Mouse (Mus musculus) spleen, embryonic (tissue): ENCODE measurements around the gene Gpr4.

Source experiments
- CTCF ChIA-PET: fragments of 350-600 bp; sonication (Branson Sonifier 250); formaldehyde crosslinking; loops from one replicate; lab custom pipeline; 2022; lab: Charles Lee

Gene Gpr4

DNA sequence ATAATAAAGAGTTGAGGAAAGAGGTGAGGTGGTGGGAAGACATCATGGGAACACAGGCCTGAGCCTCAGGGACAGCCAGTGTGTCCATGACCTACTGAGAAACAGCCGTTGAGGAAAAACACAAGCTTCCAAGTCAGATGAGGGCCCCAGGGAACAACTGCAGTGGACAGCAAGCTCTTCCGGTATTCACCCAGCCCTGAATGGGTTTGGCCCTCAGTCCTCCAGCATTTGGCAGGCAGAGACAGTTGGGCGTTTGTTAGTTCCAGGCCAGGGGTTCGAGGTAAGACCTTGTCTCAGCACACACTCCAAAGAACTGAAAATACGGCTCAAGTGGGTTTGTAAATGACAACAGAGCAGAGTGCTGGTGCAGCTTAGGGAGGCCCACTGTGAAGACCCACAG lies 41.1 kb downstream of the Gpr4 start:
- CTCF ChIA-PET, result no interaction called here

DNA sequence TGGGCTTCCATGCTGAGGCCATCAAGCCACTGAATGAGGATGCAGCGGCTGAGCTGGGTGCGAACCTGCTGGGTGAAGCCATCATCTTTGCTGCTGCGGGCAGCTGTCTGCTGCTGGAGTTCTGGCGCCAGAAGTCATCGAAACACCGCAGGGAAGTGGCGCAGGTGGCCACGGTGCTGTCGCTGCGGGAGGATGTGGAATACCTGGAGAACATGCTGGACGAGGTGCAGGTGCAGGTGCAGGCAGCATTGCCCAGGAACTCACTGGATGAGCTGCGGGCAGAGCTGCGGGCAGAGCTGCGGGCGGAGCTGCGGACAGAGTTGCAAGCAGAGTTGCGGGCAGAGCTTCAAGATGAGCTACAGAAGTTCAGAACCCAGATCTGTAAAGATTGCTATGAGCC lies 43.1 kb downstream of the Gpr4 start:
- CTCF ChIA-PET, result no interaction called here

DNA sequence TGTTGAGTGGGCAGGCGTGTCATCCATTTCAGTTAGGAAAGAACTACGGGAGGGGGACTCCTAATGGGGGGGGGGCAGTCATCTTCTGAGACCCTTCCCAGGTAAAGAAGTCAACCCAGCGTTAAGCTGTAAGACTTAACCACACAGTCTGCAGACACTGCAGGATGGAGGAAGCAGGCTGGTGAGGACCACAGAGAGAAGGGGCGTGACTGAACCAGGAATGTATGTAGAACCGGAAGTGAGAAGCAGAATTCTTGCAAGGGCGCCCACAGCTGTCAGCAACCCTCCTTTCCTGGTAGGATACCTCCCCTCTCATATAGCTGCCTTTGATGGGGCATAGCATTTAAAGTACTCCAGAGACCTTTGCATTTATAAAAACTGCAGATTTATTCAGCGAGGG lies 44.2 kb downstream of the Gpr4 start:
- CTCF ChIA-PET, result no interaction called here

DNA sequence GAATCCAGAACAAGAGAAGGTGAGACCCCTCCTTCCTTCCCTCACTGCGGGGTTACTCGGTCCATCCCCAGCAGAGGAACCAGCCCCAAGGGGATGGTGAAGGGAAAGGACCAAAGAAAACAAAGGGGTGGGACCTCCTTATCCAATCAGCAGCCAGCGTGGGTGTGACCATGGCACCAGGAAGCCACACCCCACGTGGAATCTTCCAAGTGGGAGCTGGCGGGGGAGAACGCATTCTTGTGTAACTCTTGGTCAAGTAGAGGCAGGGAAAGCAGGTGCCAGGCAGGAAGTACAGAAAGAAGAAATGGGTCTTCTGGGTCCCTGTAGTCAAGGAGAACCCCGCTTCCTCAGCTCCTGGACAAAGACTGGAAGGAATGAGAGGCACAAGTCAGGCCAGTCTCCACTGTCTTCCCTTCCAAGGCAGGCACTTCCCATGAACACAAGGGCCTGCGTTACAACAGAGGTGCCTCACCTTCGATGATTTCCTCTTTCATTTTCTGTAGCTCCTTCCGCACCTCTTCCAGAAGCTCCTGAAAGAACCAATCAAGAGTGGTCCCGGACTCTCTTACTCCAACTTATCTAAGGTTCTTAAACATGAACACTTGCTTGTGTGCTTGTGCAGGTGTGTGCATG lies 45.2 kb downstream of the Gpr4 start:
- CTCF ChIA-PET, result no interaction called here

DNA sequence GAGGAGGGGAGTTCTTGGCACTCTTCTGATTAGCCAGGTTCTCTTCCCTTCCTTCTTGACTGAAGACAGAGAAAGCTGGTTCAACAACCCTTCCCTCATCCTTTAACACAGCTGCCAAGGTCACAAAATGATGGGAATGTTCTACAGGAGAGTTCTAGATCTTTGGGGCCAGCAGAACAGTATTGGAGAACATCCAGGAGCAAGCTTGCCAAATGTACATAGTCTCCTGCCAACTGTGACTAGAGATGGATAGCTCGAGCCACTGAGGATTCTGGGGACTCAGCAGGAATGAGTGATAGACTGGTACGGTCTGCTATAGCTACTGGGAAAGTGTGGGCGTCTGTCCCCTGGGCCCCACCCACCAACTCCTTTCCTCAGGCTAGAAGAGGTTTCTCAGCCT lies 46.0 kb downstream of the Gpr4 start:
- CTCF ChIA-PET, result no interaction called here

DNA sequence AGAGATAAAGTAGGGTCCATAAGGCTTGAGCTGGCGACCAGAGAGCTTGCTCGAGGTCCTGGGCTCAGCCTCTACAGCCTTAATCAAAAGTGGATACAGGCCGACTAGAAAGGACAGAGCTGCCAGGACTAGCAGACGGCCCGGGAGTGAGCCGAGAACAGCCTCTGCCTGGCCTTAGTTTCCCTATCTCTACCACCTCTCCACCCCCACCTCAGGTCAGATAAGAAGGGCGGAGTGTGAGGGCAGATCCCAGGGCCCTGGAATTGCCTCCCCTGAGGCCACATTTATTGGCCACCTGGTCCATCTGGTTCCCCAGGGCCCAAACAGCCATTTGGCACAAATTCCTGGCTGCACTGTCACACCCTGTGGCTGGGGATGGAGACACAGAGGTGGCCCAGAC lies 52.8 kb downstream of the Gpr4 start:
- CTCF ChIA-PET, result interaction anchor here (0.5 to 1.2 kb wide), 2 partner anchors 37 to 92 kb away, joined by 3 to 4 read pairs; no protein-coding TSS in a partner anchor

DNA sequence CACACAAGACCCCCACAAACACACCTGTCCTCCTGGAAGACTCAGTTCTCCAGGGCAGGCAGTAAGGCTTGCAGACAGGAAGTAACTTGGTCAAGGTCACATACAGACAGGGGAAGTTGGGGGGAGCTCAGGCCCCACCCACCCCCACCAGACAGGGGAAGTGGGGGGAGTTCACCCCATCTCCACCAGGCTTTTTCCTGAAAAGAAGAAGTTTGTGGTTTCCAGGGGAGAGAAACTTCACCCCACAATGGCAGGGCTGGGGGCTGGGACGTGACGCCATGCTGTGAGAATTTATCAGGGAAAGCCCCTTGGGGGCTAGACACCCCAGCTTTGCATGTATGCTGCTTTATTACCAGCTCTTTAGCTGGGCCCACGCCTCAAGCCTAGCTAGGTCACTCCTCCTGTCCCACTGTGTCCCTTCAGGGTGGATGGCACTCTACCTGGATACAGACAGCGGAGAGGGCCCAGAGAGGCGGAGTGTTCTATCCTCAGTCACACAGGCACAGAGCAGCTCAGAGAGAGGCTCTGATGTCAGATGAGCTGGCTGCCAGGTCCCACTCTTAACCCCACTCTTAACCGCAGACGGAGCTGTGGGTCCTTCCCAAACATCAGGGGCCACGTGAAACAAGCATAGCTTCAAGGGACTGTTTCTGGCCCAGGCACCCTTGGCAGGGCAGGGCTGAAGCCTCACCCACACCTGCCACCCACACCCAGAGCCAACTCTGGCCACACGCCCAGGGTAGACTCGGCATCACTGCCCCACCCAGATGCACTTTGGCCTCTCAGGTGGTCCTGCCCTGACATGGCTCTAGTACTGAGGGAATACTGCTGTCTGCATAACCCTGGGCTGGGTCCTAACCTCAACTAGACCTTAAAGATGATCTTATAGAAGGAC lies 53.8 kb downstream of the Gpr4 start:
- CTCF ChIA-PET, result interaction anchor here (0.6 to 1.2 kb wide), 2 partner anchors 31 to 36 kb away, joined by 4 to 9 read pairs; no protein-coding TSS in a partner anchor

DNA sequence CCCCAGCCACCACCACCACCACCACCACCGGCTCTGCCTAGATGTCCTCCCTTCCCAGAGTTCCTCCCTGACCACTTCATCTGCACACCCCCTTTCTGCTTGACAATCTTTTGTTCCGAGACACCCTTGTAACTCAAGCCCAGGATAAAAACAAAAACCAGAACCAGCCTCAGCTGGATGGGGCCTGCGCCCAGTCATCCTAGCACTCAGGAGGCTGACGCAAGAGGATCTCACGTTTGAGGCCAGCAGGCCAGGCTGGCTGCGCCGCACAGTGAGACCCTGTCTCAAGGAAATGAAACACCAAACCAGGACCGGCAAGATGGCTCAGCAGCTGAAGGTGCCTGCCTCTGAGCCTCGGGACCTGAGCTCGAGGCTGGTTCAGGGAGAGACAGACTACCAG lies 54.7 kb downstream of the Gpr4 start:
- CTCF ChIA-PET, result interaction anchor here (0.6 to 1.6 kb wide), 2 partner anchors 22 to 27 kb away, joined by 5 to 10 read pairs; no protein-coding TSS in a partner anchor

DNA sequence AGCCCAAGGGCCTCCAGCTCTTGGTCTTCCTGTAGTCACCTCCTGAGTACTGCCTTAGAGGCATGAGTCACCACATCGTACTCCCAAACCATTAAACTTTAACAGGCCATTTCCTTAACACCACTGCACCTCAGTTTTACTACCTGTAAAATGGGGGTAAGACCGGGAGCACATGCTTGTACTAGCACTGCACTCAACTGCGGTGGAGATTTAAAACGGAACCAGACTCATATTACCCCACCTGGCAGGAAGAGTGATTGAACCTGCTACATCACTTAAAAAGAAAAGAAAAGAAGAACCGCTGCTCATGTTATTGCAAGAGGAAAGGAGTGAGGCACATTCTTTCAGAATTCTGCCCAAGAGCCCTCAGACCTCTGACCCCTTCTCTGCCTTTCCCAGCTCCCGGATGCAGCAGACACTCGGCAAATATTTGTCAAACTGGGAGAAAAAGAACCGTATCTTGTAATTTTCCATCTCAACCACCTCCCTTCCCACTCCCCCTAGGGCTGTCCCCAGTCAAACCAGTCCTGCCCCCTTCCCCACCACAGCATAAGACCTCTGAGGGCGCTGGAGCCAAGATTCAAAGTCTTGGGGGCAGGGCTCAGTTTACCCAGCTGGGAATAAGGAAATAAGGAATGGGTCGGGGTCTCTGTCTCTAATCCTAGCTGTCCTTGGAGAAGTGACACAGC lies 56.8 kb downstream of the Gpr4 start:
- CTCF ChIA-PET, result no interaction called here

DNA sequence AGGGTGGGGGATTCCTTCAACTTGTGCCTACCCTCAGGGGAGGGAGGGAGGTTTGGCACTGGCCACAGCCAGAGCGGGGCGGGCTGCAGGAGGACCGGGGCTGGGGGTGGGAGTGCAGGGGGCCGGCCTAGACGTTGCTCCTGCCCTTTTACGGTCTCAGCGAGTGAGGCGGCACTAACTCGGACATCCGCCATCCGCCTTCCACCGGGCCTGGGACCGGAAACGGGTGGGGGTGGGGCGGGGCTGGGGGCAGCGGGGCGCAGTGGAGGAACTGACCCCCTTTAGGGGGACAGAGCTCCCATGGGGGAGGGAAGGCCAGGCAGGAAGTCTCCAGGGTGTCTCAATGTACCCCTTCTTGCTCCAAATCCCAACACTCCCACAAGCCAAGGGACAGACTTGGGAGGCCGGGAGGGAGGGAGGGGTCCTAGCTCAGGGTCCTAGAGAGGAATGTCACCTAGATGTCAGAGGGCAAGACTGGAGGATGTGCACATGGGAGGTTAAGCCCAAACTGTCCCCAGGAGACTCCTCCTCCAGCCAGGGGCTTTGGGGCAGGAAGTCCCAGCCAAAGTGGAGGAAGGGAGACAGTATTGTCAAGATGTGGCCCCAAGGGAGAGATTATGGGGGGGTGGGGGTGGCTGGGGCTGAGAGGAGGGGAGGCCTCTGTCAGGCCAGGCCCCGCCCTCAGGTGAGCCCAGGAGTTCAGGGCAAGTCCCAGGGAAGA lies 57.5 kb downstream of the Gpr4 start:
- CTCF ChIA-PET, result interaction anchor here (0.6 to 1.0 kb wide), 5 partner anchors 21 to 53 kb away, joined by 3 to 7 read pairs (median 3); no protein-coding TSS in a partner anchor

DNA sequence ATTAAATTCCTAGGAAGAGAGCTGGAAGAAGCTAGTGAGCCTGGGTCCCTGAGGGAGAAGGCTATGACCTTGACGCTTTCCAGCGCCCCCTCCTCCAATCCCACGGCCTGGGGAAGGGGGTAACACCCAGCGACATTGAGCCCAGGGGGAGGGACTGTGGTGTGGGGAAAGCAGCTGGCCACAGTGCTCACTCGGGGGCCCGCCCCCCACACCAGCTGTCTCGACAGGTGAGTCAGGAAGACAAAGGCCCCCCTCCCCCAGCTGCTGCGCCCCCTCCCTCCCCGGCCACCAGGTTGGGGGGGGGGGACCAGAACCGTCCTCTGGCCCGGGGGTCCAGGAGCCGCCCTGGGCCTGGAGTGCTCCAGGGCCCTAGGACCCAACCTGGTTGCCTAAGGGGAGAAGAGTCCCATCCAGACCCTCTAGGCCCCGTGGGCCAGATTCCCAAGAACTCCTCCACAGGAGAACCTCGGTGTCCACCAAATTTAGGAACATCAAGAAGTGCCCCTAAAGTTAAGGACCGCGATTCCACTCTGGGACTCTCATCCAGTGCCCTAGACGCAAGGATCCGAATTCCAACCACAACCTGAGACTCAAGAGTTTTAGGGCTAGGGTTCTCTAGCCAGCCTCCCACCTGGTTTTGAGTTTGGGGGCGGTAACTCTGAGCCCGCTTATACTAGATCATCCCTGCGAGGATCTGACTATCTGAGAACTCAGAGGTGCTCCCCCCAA lies 58.3 kb downstream of the Gpr4 start:
- CTCF ChIA-PET, result interaction anchor here (0.5 to 1.3 kb wide), 8 partner anchors 22 to 254 kb away, joined by 3 to 7 read pairs (median 3); no protein-coding TSS in a partner anchor

DNA sequence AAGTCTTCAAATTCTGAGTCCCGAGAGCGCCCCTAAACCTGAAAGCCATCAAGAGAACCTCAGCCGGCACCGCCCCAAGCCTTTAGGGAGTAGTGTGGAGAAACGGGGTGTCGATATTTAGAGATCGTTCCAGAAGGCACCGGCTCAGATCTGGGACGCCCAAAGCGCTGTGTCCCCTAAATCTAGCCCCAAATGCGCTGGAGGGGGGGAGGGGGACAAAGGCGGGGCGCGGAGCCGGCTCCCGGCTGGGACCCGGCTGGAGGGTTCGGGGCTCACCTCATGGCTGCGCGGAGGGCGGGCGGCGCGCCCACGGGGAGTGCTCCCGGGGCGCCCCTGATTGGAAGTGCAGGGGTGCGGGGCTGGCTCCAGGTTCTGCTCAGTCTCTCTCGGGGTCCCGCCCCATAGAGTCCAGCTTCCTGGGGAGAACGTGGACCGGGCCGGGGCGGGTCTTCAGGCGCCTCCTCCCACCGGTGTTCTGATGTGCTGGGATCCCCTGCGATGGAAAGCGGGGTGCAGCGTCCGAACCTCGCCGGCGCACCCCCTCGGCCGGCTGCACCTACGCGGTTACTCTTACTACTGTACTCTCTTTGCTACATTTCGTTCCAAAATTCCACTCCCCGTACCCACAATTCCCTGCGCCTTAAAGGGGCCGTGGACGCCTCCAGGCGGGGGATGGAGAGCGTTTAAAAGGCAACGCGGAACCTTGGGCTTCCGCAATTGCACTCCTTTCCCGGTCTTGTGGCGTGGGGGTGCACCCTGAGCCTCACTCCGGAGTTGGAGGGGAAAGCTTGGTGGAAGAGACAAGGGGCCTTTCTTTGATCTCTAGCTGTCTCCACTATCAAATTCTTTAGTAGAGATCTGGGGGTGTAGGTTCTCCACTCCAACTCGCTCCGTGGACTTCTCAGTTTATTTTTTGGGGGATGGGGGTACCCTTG lies 59.2 kb downstream of the Gpr4 start, which contains the start of gene Vasp:
Gene Vasp, minus strand, starts transcription at position 580 of the 935 bp plus-strand sequence.
- CTCF ChIA-PET, result interaction anchor here (0.6 to 1.3 kb wide), 2 partner anchors 39 to 134 kb away, joined by 3 read pairs; no protein-coding TSS in a partner anchor

DNA sequence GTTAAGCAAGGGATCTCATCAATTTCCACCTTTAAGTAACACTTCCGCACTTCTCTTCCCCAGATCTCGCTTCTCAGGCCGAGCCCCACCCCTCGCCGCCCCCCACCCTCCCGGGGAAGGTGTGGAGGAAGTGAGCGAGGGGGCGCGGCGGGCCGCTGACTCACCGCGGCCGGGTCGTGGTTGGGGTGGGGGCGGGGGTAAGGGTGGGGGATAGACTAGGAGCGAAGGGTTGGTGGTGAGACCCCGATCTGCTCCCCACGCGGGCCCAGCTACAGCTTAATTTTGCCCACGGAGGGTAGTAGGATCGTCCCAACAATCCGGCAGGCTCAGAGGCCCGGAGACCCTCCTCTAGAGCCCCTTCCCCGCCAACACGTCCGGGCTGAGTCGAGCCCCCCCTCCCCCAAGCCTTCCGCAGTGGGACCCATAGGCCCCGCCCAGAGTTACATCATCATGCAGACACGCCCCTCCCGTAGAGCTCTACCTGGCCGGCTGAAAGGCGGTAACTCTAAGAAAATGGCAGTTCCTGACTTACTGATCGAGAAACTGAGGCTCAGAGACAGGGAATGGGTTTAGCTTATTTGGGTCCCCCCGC lies 59.9 kb downstream of the Gpr4 start:
- CTCF ChIA-PET, result interaction anchor here (0.6 to 1.3 kb wide), 2 partner anchors 33 to 40 kb away, joined by 3 to 16 read pairs; no protein-coding TSS in a partner anchor
